Mouse (Mus musculus) megakaryocyte, embryonic 14.5 days (primary cell): Measurements from ENCODE around the gene Man1a.

Experiments
- FLI1 ChIP-seq: IDR thresholded peaks from 2 replicates; pipeline ENCODE4 v1.6.1; 2012; ENCODE audit warnings: low read length, inconsistent platforms, mixed read lengths
- GATA1 ChIP-seq: IDR thresholded peaks from 3 replicates; pipeline ENCODE4 v1.6.1; 2012; ENCODE audit warnings: mixed read lengths, low read length, inconsistent platforms, borderline replicate concordance

- TF ChIP-seq GATA1: no peak
- no peak for TF ChIP-seq FLI1
Observed at GRCm38 (mm10) chr10:54077005-54077404, 596 bp upstream of the Man1a start.
